Mouse (Mus musculus): ENCODE measurements around the gene Tbc1d9b. TPM values are rescaled to one million over a fixed set of nuclear protein-coding genes. Genes with fewer than 3 reads are reported as not detected.

The Tbc1d9b gene
- total and polyA plus RNA-seq, 3 experiments: 30.9 to 44.0 (median 41.4) TPM

DNA sequence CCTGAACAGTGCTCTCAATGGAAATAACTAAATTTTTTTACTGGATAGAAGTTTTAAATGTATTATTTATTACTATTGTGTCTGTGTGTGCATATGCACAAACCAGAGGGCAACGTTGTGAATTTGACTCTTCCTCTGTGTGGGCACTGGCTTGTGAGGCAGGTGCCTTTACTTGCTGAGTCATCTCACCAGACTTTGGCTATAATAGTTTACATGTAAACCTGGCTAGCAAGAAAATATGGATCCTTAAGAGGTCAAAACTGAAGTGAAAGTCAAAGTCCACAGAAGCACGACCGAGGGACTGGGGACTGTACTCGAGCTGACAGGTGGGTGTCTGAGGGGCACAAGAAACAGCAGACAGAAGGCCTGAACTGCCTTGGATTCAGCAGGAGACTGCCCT lies 51.5 kb downstream of the Tbc1d9b start:
- no peak for TF ChIP-seq EP300 (IDR thresholded peaks at IDR 0.05; ENCODE audit: insufficient read depth, low read depth, low read length)
- no peak for TF ChIP-seq POLR2A (IDR thresholded peaks at IDR 0.05; ENCODE audit: insufficient read depth, low read depth, low read length)
- TF ChIP-seq CTCF (IDR thresholded peaks at IDR 0.05): no peak
- Histone ChIP-seq H3K4me3 (no peak overlapping the region), H3K9ac (ENCODE audit: low read depth, low read length) (no peak overlapping the region), H3K27ac (no peak overlapping the region), H3K36me3 (ENCODE audit: control insufficient read depth, insufficient read depth, low read length) (no peaks in the 10 kb centered on the region), H3K27me3 (ENCODE audit: control insufficient read depth, insufficient read depth, low read length) (no peaks in the 10 kb centered on the region), H3K79me2 (replicated peaks; ENCODE audit: control insufficient read depth, insufficient read depth, low read length) (no peaks in the 10 kb centered on the region), H3K4me1 (ENCODE audit: control insufficient read depth, insufficient read depth, low read length) (no peaks in the 10 kb centered on the region)
- no peak for DNase-seq
- intact Hi-C loops (cut with DNase I): no loop called here
- 69% methylated on average over 4 of the region's 4 CpGs for WGBS

DNA sequence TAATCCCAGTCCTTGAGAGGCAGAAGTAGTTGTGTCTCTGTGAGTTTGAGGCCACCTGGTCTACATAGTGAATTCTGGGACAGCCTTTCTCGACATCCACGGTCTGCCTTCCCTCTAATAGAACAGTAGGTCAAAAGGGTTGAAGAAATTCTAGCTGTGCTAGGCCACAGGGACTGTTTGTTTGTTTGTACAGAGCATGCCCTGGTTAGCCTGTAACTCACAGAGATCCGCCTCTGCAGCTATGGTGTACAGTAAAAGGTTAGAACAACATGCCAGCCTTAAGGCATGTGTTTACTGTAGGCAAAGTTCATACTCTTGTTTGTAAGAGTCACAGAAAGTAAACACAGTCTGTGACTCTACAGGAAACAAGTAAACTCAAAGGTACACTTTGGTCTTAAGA lies 53.6 kb downstream of the Tbc1d9b start:
- Histone ChIP-seq H3K36me3 (ENCODE audit: control insufficient read depth, insufficient read depth, low read length) (no peaks in the 10 kb centered on the region), H3K79me2 (replicated peaks; ENCODE audit: control insufficient read depth, insufficient read depth, low read length) (no peaks in the 10 kb centered on the region), H3K27ac (no peak overlapping the region), H3K4me1 (ENCODE audit: control insufficient read depth, insufficient read depth, low read length) (no peaks in the 10 kb centered on the region), H3K4me3 (no peak overlapping the region), H3K9ac (ENCODE audit: low read depth, low read length) (no peak overlapping the region), H3K27me3 (ENCODE audit: control insufficient read depth, insufficient read depth, low read length) (no peaks in the 10 kb centered on the region)
- intact Hi-C loops (cut with DNase I): no loop called here
- WGBS: 90% methylated on average over 3 of the region's 3 CpGs
- no peak for TF ChIP-seq EP300 (IDR thresholded peaks at IDR 0.05; ENCODE audit: insufficient read depth, low read depth, low read length)
- TF ChIP-seq CTCF (IDR thresholded peaks at IDR 0.05): no peak
- no peak for TF ChIP-seq POLR2A (IDR thresholded peaks at IDR 0.05; ENCODE audit: insufficient read depth, low read depth, low read length)
- no peak for DNase-seq

DNA sequence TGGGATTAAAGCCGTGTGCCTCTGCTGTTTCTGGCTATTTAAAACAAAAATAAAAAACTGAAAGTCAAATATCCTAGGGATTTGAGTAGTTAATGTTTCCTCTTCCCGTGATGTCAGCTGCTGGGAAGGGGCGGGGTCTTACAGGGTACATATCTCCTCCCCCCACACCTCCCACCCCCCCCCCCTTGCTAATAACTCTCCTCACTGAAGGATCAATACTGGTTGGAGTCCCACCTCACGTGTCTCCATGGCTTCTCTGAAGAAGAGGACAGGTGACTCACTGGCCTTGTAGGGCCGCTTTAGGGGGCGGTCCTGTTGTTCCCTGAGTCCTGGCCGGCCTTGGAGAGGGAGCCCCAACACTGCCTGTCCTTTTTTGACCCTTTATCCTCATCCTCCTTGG lies 57.5 kb downstream of the Tbc1d9b start:
- no peak for DNase-seq
- Histone ChIP-seq H3K79me2 (replicated peaks; ENCODE audit: control insufficient read depth, insufficient read depth, low read length) (no peaks in the 10 kb centered on the region), H3K4me3 (no peak overlapping the region), H3K27ac (no peak overlapping the region), H3K36me3 (ENCODE audit: control insufficient read depth, insufficient read depth, low read length) (no peaks in the 10 kb centered on the region), H3K27me3 (ENCODE audit: control insufficient read depth, insufficient read depth, low read length) (no peaks in the 10 kb centered on the region), H3K4me1 (ENCODE audit: control insufficient read depth, insufficient read depth, low read length) (no peaks in the 10 kb centered on the region), H3K9ac (ENCODE audit: low read depth, low read length) (no peak overlapping the region)
- TF ChIP-seq POLR2A (IDR thresholded peaks at IDR 0.05; ENCODE audit: insufficient read depth, low read depth, low read length): no peak
- TF ChIP-seq CTCF (IDR thresholded peaks at IDR 0.05): no peak
- TF ChIP-seq EP300 (IDR thresholded peaks at IDR 0.05; ENCODE audit: insufficient read depth, low read depth, low read length): no peak
- WGBS: 57% methylated on average over 7 of the region's 7 CpGs
- intact Hi-C loops (cut with DNase I): no loop called here

DNA sequence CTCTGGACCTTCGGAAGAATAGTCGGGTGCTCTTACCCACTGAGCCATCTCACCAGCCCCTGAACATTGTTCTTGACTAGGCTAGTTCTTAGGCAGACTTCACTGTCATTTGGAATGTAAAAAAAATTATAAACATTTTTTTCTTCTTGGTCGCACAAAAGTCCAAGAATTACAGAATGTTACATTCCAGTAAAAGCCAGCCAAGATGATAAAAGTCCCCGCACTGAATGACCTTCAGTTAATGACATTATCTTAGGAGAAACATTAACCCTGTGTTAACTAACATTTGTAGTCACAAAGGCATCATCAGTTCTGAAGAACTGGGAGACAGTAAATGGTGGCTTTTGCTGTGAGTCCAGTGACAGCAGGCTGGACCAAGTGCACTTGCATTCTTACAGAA lies 59.2 kb downstream of the Tbc1d9b start:
- DNase-seq: no peak
- Histone ChIP-seq H3K9ac (ENCODE audit: low read depth, low read length) (no peak overlapping the region), H3K4me1 (ENCODE audit: control insufficient read depth, insufficient read depth, low read length) (no peaks in the 10 kb centered on the region), H3K79me2 (replicated peaks; ENCODE audit: control insufficient read depth, insufficient read depth, low read length) (no peaks in the 10 kb centered on the region), H3K4me3 (no peak overlapping the region), H3K27ac (no peak overlapping the region), H3K27me3 (ENCODE audit: control insufficient read depth, insufficient read depth, low read length) (no peaks in the 10 kb centered on the region), H3K36me3 (ENCODE audit: control insufficient read depth, insufficient read depth, low read length) (no peaks in the 10 kb centered on the region)
- intact Hi-C loops (cut with DNase I): no loop called here
- 62% methylated on average over 4 of the region's 4 CpGs for WGBS
- TF ChIP-seq POLR2A (IDR thresholded peaks at IDR 0.05; ENCODE audit: insufficient read depth, low read depth, low read length) (no peak), CTCF (IDR thresholded peaks at IDR 0.05) (no peak), EP300 (IDR thresholded peaks at IDR 0.05; ENCODE audit: insufficient read depth, low read depth, low read length) (no peak)

DNA sequence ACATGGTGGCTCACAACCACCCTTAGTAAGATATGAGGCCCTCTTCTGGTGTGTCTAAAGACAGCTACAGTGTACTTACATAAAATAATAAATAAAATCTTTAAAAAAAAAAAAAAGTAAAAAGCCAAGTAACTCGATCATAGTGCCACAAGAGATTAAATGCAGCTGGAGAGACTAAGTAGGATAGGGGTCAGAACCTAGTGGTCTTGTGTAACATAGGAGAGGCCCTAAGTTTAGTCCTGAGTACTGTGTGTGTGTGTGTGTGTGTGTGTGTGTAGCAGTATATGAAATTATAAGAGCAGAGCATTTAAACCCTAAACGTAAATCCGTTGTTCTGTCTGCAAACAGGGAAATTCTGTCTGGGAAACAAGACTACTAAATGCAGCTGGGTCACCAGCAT lies 61.1 kb downstream of the Tbc1d9b start:
- Histone ChIP-seq H3K4me3 (no peak overlapping the region), H3K9ac (ENCODE audit: low read depth, low read length) (no peak overlapping the region), H3K27me3 (ENCODE audit: control insufficient read depth, insufficient read depth, low read length) (no peaks in the 10 kb centered on the region), H3K79me2 (replicated peaks; ENCODE audit: control insufficient read depth, insufficient read depth, low read length) (no peaks in the 10 kb centered on the region), H3K36me3 (ENCODE audit: control insufficient read depth, insufficient read depth, low read length) (no peaks in the 10 kb centered on the region), H3K4me1 (ENCODE audit: control insufficient read depth, insufficient read depth, low read length) (no peaks in the 10 kb centered on the region), H3K27ac (no peak overlapping the region)
- 79% methylated on average over 3 of the region's 3 CpGs for WGBS
- no peak for DNase-seq
- intact Hi-C loops (cut with DNase I): no loop called here
- TF ChIP-seq EP300 (IDR thresholded peaks at IDR 0.05; ENCODE audit: insufficient read depth, low read depth, low read length) (no peak), POLR2A (IDR thresholded peaks at IDR 0.05; ENCODE audit: insufficient read depth, low read depth, low read length) (no peak), CTCF (IDR thresholded peaks at IDR 0.05) (no peak)

DNA sequence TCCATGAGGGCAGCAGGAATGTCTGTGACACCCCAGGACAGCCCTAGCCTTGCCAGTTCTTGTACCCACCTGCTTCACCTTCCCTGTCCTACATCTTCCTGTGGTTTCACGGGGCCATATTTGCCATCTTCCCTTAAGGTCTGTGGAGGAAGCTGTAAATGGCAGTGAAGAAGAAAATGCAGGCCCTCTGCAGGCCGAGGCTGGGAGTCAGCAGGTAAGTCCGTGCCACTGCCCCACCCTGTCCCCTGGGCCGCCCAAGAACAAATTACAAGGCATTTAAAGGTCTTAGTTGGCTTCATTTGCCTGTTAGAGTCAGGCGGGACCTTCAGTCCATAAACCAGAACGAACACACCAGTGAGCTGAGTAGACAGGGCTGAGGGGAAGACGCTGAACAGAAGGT lies 62.9 kb downstream of the Tbc1d9b start:
- DNase-seq: no peak
- Histone ChIP-seq H3K4me3 (no peak overlapping the region), H3K27me3 (ENCODE audit: control insufficient read depth, insufficient read depth, low read length) (no peaks in the 10 kb centered on the region), H3K27ac (no peak overlapping the region), H3K4me1 (ENCODE audit: control insufficient read depth, insufficient read depth, low read length) (no peaks in the 10 kb centered on the region), H3K36me3 (ENCODE audit: control insufficient read depth, insufficient read depth, low read length) (no peaks in the 10 kb centered on the region), H3K9ac (ENCODE audit: low read depth, low read length) (no peak overlapping the region), H3K79me2 (replicated peaks; ENCODE audit: control insufficient read depth, insufficient read depth, low read length) (no peaks in the 10 kb centered on the region)
- TF ChIP-seq EP300 (IDR thresholded peaks at IDR 0.05; ENCODE audit: insufficient read depth, low read depth, low read length) (no peak), POLR2A (IDR thresholded peaks at IDR 0.05; ENCODE audit: insufficient read depth, low read depth, low read length) (no peak), CTCF (IDR thresholded peaks at IDR 0.05) (no peak)
- intact Hi-C loops (cut with DNase I): no loop called here
- WGBS: 85% methylated on average over 7 of the region's 7 CpGs

Data from heart, adult 2 months (tissue).